Mouse (Mus musculus) CH12.LX (cell line): ENCODE results near the gene Apobec3.

Experiments used
- BHLHE40 ChIP-seq: IDR thresholded peaks from 2 replicates; pipeline ENCODE4 v1.6.1; 2011; ENCODE audit warnings: mild to moderate bottlenecking, low read depth, low read length, improper control_type of control experiment
- CTCF ChIP-seq, 2 experiments: IDR thresholded peaks in 1 of 2; conservative IDR thresholded peaks in 1 of 2; 2 replicates each; pipeline ENCODE4 v1.5.1; 2011 to 2012; ENCODE audit warnings: low read depth in 2 of 2, low read length in 2 of 2, improper control_type of control experiment in 1 of 2, inconsistent platforms in 1 of 2, mild to moderate bottlenecking in 1 of 2, moderate library complexity in 1 of 2
- EP300 ChIP-seq: IDR thresholded peaks from 2 replicates; pipeline ENCODE4 v1.6.1; 2011; ENCODE audit warnings: low read length, improper control_type of control experiment
- NELFE ChIP-seq: IDR thresholded peaks from 2 replicates; pipeline ENCODE4 v1.6.1; 2011; ENCODE audit warnings: low read depth, low read length, improper control_type of control experiment
- NRF1 ChIP-seq: IDR thresholded peaks from 2 replicates; pipeline ENCODE4 v1.6.1; 2014; ENCODE audit warnings: low read depth, mild to moderate bottlenecking, inconsistent platforms, low read length, improper control_type of control experiment, moderate library complexity
- POLR2A ChIP-seq: IDR thresholded peaks from 2 replicates; pipeline ENCODE4 v1.6.1; 2011; ENCODE audit warnings: low read depth, mild to moderate bottlenecking, improper control_type of control experiment, low read length
- POLR2AphosphoS2 ChIP-seq: IDR thresholded peaks from 2 replicates; pipeline ENCODE4 v1.6.1; 2011; ENCODE audit warnings: low read depth, low read length, improper control_type of control experiment
- RCOR1 ChIP-seq: conservative IDR thresholded peaks from 2 replicates; pipeline ENCODE4 v1.6.1; 2012; ENCODE audit warnings: low read depth, mild to moderate bottlenecking, inconsistent platforms, low read length, improper control_type of control experiment

- TF ChIP-seq POLR2AphosphoS2 (no peak), CTCF (conservative IDR thresholded peaks at IDR 0.05 in 1 of 2, IDR thresholded peaks at IDR 0.05 in 1 of 2; ENCODE audit: low read depth in 2 of 2, low read length in 2 of 2) (no peak), POLR2A (no peak), EP300 (no peak), NRF1 (no peak), BHLHE40 (no peak), RCOR1 (no peak), NELFE (no peak)
Observed at GRCm38 (mm10) chr15:79913761-79914346, 22.4 kb downstream of the Apobec3 start.
